ENCODE assay signal across 18 mouse cellular contexts in genomic region chr14:68196201-68196600, GRCm38 (mm10).
A peak's percentile ranks its signal among the peaks of the same experiment; 100 is the strongest.
DNase-seq lines count a peak whose midpoint lies in the region; ATAC-seq and TF ChIP-seq lines count a peak whose summit lies in the region.
"Had no signal": no experiment of that assay in that cellular context is flagged by ENCODE, and none has a peak within 500 bp of the region (broad histone marks: within the 10 kb centered on the region; RNA-seq: fewer than 3 reads in every experiment).

No protein-coding gene starts in this region.

- H3K4me1 ChIP-seq in forebrain, embryonic 14.5 days (ENCODE audit: control insufficient read depth, insufficient read depth, low read length): peaks cover 19% of the 10 kb centered on the region
- H3K4me1 ChIP-seq in forebrain, embryonic 12.5 days: peaks cover 24% of the 10 kb centered on the region
- H3K4me1 ChIP-seq in hindbrain, embryonic 14.5 days (replicated peaks; ENCODE audit: control insufficient read depth, insufficient read depth, low read length): peaks cover 32% of the 10 kb centered on the region
- H3K4me1 ChIP-seq in hindbrain, embryonic 12.5 days: peaks cover 26% of the 10 kb centered on the region
- peaks cover 28% of the 10 kb centered on the region for H3K4me1 ChIP-seq in forebrain, embryonic 16.5 days (replicated peaks; ENCODE audit: control insufficient read depth, insufficient read depth, low read length)

- H3K27ac ChIP-seq in forebrain, embryonic 14.5 days (ENCODE audit: low read depth, low read length): no peak overlapping the region
- no peak overlapping the region for H3K27ac ChIP-seq in forebrain, embryonic 12.5 days
- H3K27ac ChIP-seq in hindbrain, embryonic 14.5 days: 0 out of 2 replicates have a peak overlapping the region, but pooled peaks have one; percentile 8
- no peak overlapping the region for H3K27ac ChIP-seq in hindbrain, embryonic 12.5 days
- peak overlapping the region; percentile 37 for H3K27ac ChIP-seq in forebrain, embryonic 16.5 days (ENCODE audit: low read length)
- H3K27ac ChIP-seq: embryonic facial prominence, embryonic 10.5 days; embryonic facial prominence, embryonic 12.5 days had no signal

- TF ChIP-seq POLR2A in brain, embryonic 14.5 days (IDR thresholded peaks at IDR 0.05; ENCODE audit: borderline replicate concordance, extremely low read depth, insufficient read depth, insufficient read length, poor library complexity, severe bottlenecking): no peak

- H3K36me3 ChIP-seq in forebrain, embryonic 14.5 days (ENCODE audit: control insufficient read depth, insufficient read depth, low read length): no peaks in the 10 kb centered on the region
- no peaks in the 10 kb centered on the region for H3K36me3 ChIP-seq in forebrain, embryonic 12.5 days (replicated peaks)
- H3K36me3 ChIP-seq in hindbrain, embryonic 14.5 days (replicated peaks; ENCODE audit: control insufficient read depth, insufficient read depth): no peaks in the 10 kb centered on the region
- H3K36me3 ChIP-seq in hindbrain, embryonic 12.5 days: no peaks in the 10 kb centered on the region
- H3K36me3 ChIP-seq in forebrain, embryonic 16.5 days (ENCODE audit: control insufficient read depth, insufficient read depth): no peaks in the 10 kb centered on the region
- H3K36me3 ChIP-seq: embryonic facial prominence, embryonic 10.5 days; embryonic facial prominence, embryonic 12.5 days had no signal

- no peak overlapping the region for H3K4me2 ChIP-seq in forebrain, embryonic 14.5 days (ENCODE audit: low read length)
- no peak overlapping the region for H3K4me2 ChIP-seq in forebrain, embryonic 12.5 days
- no peak overlapping the region for H3K4me2 ChIP-seq in hindbrain, embryonic 14.5 days (replicated peaks)
- no peak overlapping the region for H3K4me2 ChIP-seq in hindbrain, embryonic 12.5 days (replicated peaks)
- peak overlapping the region; percentile 8; the same call in 1 of the 2 replicates for H3K4me2 ChIP-seq in forebrain, embryonic 16.5 days (ENCODE audit: low read length)
- H3K4me2 ChIP-seq: embryonic facial prominence, embryonic 12.5 days had no signal

- no peaks in the 10 kb centered on the region for H3K27me3 ChIP-seq in forebrain, embryonic 14.5 days (replicated peaks; ENCODE audit: control insufficient read depth, insufficient read depth, low read length)
- H3K27me3 ChIP-seq in forebrain, embryonic 12.5 days: peaks cover 10% of the 10 kb centered on the region; the same call in 1 of the 2 replicates
- H3K27me3 ChIP-seq in hindbrain, embryonic 14.5 days (ENCODE audit: control insufficient read depth, insufficient read depth, low read length): no peaks in the 10 kb centered on the region
- H3K27me3 ChIP-seq in hindbrain, embryonic 12.5 days: no peaks in the 10 kb centered on the region
- H3K27me3 ChIP-seq in forebrain, embryonic 16.5 days (replicated peaks; ENCODE audit: control insufficient read depth, insufficient read depth, low read length): no peaks in the 10 kb centered on the region
- H3K27me3 ChIP-seq: embryonic facial prominence, embryonic 12.5 days had no signal

- peak; percentile 56; the same call in 1 of the 2 replicates for ATAC-seq in forebrain, embryonic 14.5 days
- no peak for ATAC-seq in forebrain, embryonic 12.5 days (ENCODE audit: low FRiP score)
- no peak for ATAC-seq in hindbrain, embryonic 14.5 days (ENCODE audit: low FRiP score)
- no peak for ATAC-seq in hindbrain, embryonic 12.5 days (ENCODE audit: low FRiP score)
- ATAC-seq in forebrain, embryonic 16.5 days: peak; percentile 58

- H3K4me3 ChIP-seq in forebrain, embryonic 14.5 days (ENCODE audit: low read depth, low read length): no peak overlapping the region
- H3K4me3 ChIP-seq in forebrain, embryonic 12.5 days (replicated peaks): no peak overlapping the region
- H3K4me3 ChIP-seq in hindbrain, embryonic 14.5 days (replicated peaks; ENCODE audit: low read length): no peak overlapping the region
- H3K4me3 ChIP-seq in hindbrain, embryonic 12.5 days: no peak overlapping the region
- H3K4me3 ChIP-seq in forebrain, embryonic 16.5 days (replicated peaks; ENCODE audit: low read length): no peak overlapping the region
- H3K4me3 ChIP-seq: embryonic facial prominence, embryonic 10.5 days; embryonic facial prominence, embryonic 12.5 days had no signal

- peak; percentile 76 for DNase-seq in forebrain, embryonic 14.5 days (ENCODE audit: low spot score)
- no peak for DNase-seq in hindbrain, embryonic 14.5 days (ENCODE audit: low spot score)
- DNase-seq in brain, embryonic 14.5 days (ENCODE audit: low read depth): peak; percentile 84
- DNase-seq in lung, postnatal 36 days: no peak
- DNase-seq in left cerebral cortex, adult 18-20 months (ENCODE audit: low spot score in 2 of 2): no peak
- DNase-seq: adrenal gland, adult 2 months; adrenal gland, postnatal 10 days; adrenal gland, postnatal 25 days; cerebellum, adult 11-12 months; cerebellum, adult 2 months; cerebellum, adult 9-10 months; cerebellum, postnatal 10 days; cerebellum, postnatal 25 days had no signal

- 34% methylated on average over 9 of the region's 9 CpGs for WGBS in forebrain, embryonic 14.5 days
- WGBS in forebrain, embryonic 12.5 days: 62% methylated on average over 9 of the region's 9 CpGs
- 63% methylated on average over 9 of the region's 9 CpGs for WGBS in hindbrain, embryonic 14.5 days
- WGBS in hindbrain, embryonic 12.5 days: 79% methylated on average over 9 of the region's 9 CpGs
- WGBS in forebrain, embryonic 16.5 days: 26% methylated on average over 9 of the region's 9 CpGs

- no peak overlapping the region for H3K9ac ChIP-seq in forebrain, embryonic 14.5 days (ENCODE audit: low read length)
- H3K9ac ChIP-seq in forebrain, embryonic 12.5 days: no peak overlapping the region
- H3K9ac ChIP-seq in hindbrain, embryonic 14.5 days: no peak overlapping the region
- no peak overlapping the region for H3K9ac ChIP-seq in hindbrain, embryonic 12.5 days
- H3K9ac ChIP-seq in forebrain, embryonic 16.5 days (replicated peaks; ENCODE audit: low read depth, low read length): no peak overlapping the region
- H3K9ac ChIP-seq: embryonic facial prominence, embryonic 12.5 days had no signal

- H3K9me3 ChIP-seq in forebrain, embryonic 14.5 days (replicated peaks; ENCODE audit: control insufficient read depth, low read length): no peaks in the 10 kb centered on the region
- no peaks in the 10 kb centered on the region for H3K9me3 ChIP-seq in forebrain, embryonic 12.5 days
- H3K9me3 ChIP-seq in hindbrain, embryonic 14.5 days (ENCODE audit: control insufficient read depth, low read length): no peaks in the 10 kb centered on the region
- H3K9me3 ChIP-seq in hindbrain, embryonic 12.5 days (replicated peaks): no peaks in the 10 kb centered on the region
- no peaks in the 10 kb centered on the region for H3K9me3 ChIP-seq in forebrain, embryonic 16.5 days (ENCODE audit: control insufficient read depth, low read length)
- H3K9me3 ChIP-seq: embryonic facial prominence, embryonic 10.5 days; embryonic facial prominence, embryonic 12.5 days had no signal

- no peak for TF ChIP-seq CTCF in brain, embryonic 14.5 days (IDR thresholded peaks at IDR 0.05; ENCODE audit: borderline replicate concordance, extremely low read depth, insufficient read depth, insufficient read length)

Comparison
In these comparisons a context has a peak if more than half of its experiments do, and no peak if none do; other contexts are left out.
1. ATAC-seq: peak in forebrain, embryonic 14.5 days (single experiment) and forebrain, embryonic 16.5 days (single experiment); none in forebrain, embryonic 12.5 days (single experiment), hindbrain, embryonic 14.5 days (single experiment) and hindbrain, embryonic 12.5 days (single experiment).
2. H3K27ac ChIP-seq: peak in hindbrain, embryonic 14.5 days (single experiment) and forebrain, embryonic 16.5 days (single experiment); none in forebrain, embryonic 14.5 days (single experiment), forebrain, embryonic 12.5 days (single experiment) and hindbrain, embryonic 12.5 days (single experiment).
3. DNase-seq: peak in forebrain, embryonic 14.5 days (single experiment) and brain, embryonic 14.5 days (single experiment); none in hindbrain, embryonic 14.5 days (single experiment), lung, postnatal 36 days (single experiment) and left cerebral cortex, adult 18-20 months (0 of 2).